8 mouse cellular contexts compared by ENCODE assay signal in the genomic region with DNA sequence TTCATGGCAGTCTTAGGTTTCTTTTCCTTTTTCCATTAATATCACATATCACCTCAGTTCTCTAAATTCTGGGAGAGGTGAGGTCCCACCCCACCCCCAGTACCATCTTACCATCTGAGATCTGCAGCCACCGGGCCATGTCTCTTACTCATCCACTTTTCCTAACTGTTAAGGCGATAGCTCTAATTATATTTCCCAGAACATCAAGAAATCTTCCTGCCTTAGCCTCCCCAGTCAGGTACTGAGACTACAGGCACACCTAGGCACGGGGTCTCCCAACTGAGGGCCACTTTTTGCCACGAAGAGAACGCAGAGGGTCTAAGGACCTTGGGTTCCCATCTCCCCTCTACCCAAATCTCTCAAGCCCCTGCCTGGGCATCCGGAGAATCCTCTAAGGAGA. TPM values are rescaled to one million over a fixed set of nuclear protein-coding genes. Genes with fewer than 3 reads are reported as not detected.
A peak's percentile ranks its signal among the peaks of the same experiment; 100 is the strongest.
DNase-seq lines count a peak whose midpoint lies in the region; ATAC-seq lines count a peak whose summit lies in the region.

No protein-coding gene starts in this region.

- H3K4me3 ChIP-seq in heart, embryonic 15.5 days = peak overlapping the region; percentile 46
- peak overlapping the region; percentile 22; the same call in 1 of the 2 replicates for H3K4me3 ChIP-seq in embryonic facial prominence, embryonic 11.5 days (ENCODE audit: low read depth, low read length)
- H3K4me3 ChIP-seq in intestine, embryonic 14.5 days (ENCODE audit: low read depth, low read length) = no peak overlapping the region
- peak overlapping the region; percentile 40; the same call in 1 of the 2 replicates for H3K4me3 ChIP-seq in midbrain, embryonic 12.5 days

- peaks cover 28% of the 10 kb centered on the region for H3K4me1 ChIP-seq in heart, embryonic 15.5 days (replicated peaks)
- no peaks in the 10 kb centered on the region for H3K4me1 ChIP-seq in embryonic facial prominence, embryonic 11.5 days (ENCODE audit: control insufficient read depth, insufficient read depth, low read length)
- H3K4me1 ChIP-seq in intestine, embryonic 14.5 days (replicated peaks; ENCODE audit: control insufficient read depth, insufficient read depth, low read length) = 0 out of 2 replicates have a peak, but pooled peaks cover 6% of the 10 kb centered on the region
- H3K4me1 ChIP-seq in midbrain, embryonic 12.5 days = peaks cover 9% of the 10 kb centered on the region

- no peak overlapping the region; the same call in 1 of the 2 replicates for H3K9ac ChIP-seq in heart, embryonic 15.5 days
- H3K9ac ChIP-seq in embryonic facial prominence, embryonic 11.5 days (replicated peaks; ENCODE audit: low read length) = no peak overlapping the region
- H3K9ac ChIP-seq in intestine, embryonic 14.5 days (ENCODE audit: low read length) = no peak overlapping the region
- peak overlapping the region; percentile 46 for H3K9ac ChIP-seq in midbrain, embryonic 12.5 days (replicated peaks)

- H3K27ac ChIP-seq in heart, embryonic 15.5 days = no peak overlapping the region
- H3K27ac ChIP-seq in embryonic facial prominence, embryonic 11.5 days (replicated peaks; ENCODE audit: low read depth, low read length) = no peak overlapping the region
- H3K27ac ChIP-seq in intestine, embryonic 14.5 days (ENCODE audit: low read depth) = no peak overlapping the region
- H3K27ac ChIP-seq in midbrain, embryonic 12.5 days (replicated peaks) = no peak overlapping the region

- no peak for ATAC-seq in heart, embryonic 15.5 days (replicated peaks; ENCODE audit: insufficient number of reproducible peaks, insufficient read depth, low FRiP score, low read depth)
- no peak for ATAC-seq in embryonic facial prominence, embryonic 11.5 days (replicated peaks; ENCODE audit: insufficient number of reproducible peaks, low FRiP score, low TSS enrichment, low read depth)
- ATAC-seq in intestine, embryonic 14.5 days (replicated peaks; ENCODE audit: low FRiP score, low TSS enrichment, low read depth) = no peak
- ATAC-seq in midbrain, embryonic 12.5 days (ENCODE audit: low FRiP score, low read depth) = 0 out of 2 replicates have a peak, but pooled peaks have one; percentile 1

- no peaks in the 10 kb centered on the region for H3K36me3 ChIP-seq in heart, embryonic 15.5 days
- H3K36me3 ChIP-seq in embryonic facial prominence, embryonic 11.5 days (replicated peaks; ENCODE audit: control insufficient read depth, insufficient read depth, low read depth, low read length) = no peaks in the 10 kb centered on the region
- H3K36me3 ChIP-seq in intestine, embryonic 14.5 days (ENCODE audit: control insufficient read depth, insufficient read depth, low read length) = no peaks in the 10 kb centered on the region
- 0 out of 2 replicates have a peak, but pooled peaks cover 3% of the 10 kb centered on the region for H3K36me3 ChIP-seq in midbrain, embryonic 12.5 days

- H3K4me2 ChIP-seq in heart, embryonic 15.5 days = peak overlapping the region; percentile 89
- H3K4me2 ChIP-seq in embryonic facial prominence, embryonic 11.5 days (ENCODE audit: low read depth, low read length) = peak overlapping the region; percentile 69; the same call in 1 of the 2 replicates
- H3K4me2 ChIP-seq in intestine, embryonic 14.5 days (ENCODE audit: low read length) = peak overlapping the region; percentile 51
- H3K4me2 ChIP-seq in midbrain, embryonic 12.5 days (replicated peaks) = peak overlapping the region; percentile 75; the same call in 1 of the 2 replicates

- no peaks in the 10 kb centered on the region for H3K9me3 ChIP-seq in heart, embryonic 15.5 days (replicated peaks)
- no peaks in the 10 kb centered on the region for H3K9me3 ChIP-seq in embryonic facial prominence, embryonic 11.5 days (replicated peaks; ENCODE audit: control insufficient read depth, low read length)
- H3K9me3 ChIP-seq in intestine, embryonic 14.5 days (ENCODE audit: control insufficient read depth, low read length) = no peaks in the 10 kb centered on the region
- no peaks in the 10 kb centered on the region for H3K9me3 ChIP-seq in midbrain, embryonic 12.5 days

- 70% methylated on average over 6 of the region's 6 CpGs for WGBS in heart, embryonic 15.5 days
- WGBS in embryonic facial prominence, embryonic 11.5 days = 73% methylated on average over 6 of the region's 6 CpGs
- WGBS in intestine, embryonic 14.5 days = 69% methylated on average over 6 of the region's 6 CpGs
- WGBS in midbrain, embryonic 12.5 days = 80% methylated on average over 6 of the region's 6 CpGs

- no peak for DNase-seq in heart, postnatal 25 days (ENCODE audit: low spot score)
- DNase-seq in embryonic facial prominence, embryonic 11.5 days (ENCODE audit: low spot score) = no peak
- DNase-seq in intestine, embryonic 14.5 days (ENCODE audit: low spot score) = no peak
- no peak for DNase-seq in gastrocnemius, postnatal 36 days
- no peak for DNase-seq in right cerebral cortex, postnatal 36 days (ENCODE audit: low spot score in 2 of 2)
- DNase-seq in natural killer cell, adult 2 months (ENCODE audit: low spot score in 2 of 2) = no peak

- intact Hi-C loops in heart, postnatal 25 days (cut with DNase I) = no loop called here
- intact Hi-C loops in gastrocnemius, postnatal 36 days (cut with DNase I) = loop anchor here (5.0 kb wide), 1 partner anchor 39 kb away; no protein-coding TSS in a partner anchor

- H3K27me3 ChIP-seq in heart, embryonic 15.5 days = no peaks in the 10 kb centered on the region
- H3K27me3 ChIP-seq in embryonic facial prominence, embryonic 11.5 days (ENCODE audit: control insufficient read depth, insufficient read depth, low read length) = no peaks in the 10 kb centered on the region
- no peaks in the 10 kb centered on the region for H3K27me3 ChIP-seq in intestine, embryonic 14.5 days (replicated peaks; ENCODE audit: control insufficient read depth, insufficient read depth, low read length)
- peaks cover 10% of the 10 kb centered on the region for H3K27me3 ChIP-seq in midbrain, embryonic 12.5 days

RNA-seq across cellular contexts. Expression of a gene that starts 0.6 kb away (rescaled TPM):
- polyA plus RNA-seq in heart, embryonic 15.5 days (2015; fragmentation: Nextera tagmentation; extraction: Ambion mirVana) = 1.4 and 2.2 TPM in 2 replicates
- total RNA-seq in heart, postnatal 25 days (2021) = under 1 TPM; 0.64 to 0.73 TPM
- polyA plus RNA-seq in embryonic facial prominence, embryonic 11.5 days (2014; fragmentation: Nextera tagmentation; extraction: Ambion mirVana) = 4.2 and 5.0 TPM in 2 replicates
- polyA plus RNA-seq in intestine, embryonic 14.5 days (2014; fragmentation: Nextera tagmentation; extraction: Ambion mirVana) = 0.81 and 1.1 TPM in 2 replicates
- 2.1 and 2.6 TPM in 2 replicates for polyA plus RNA-seq in midbrain, embryonic 12.5 days (2016; fragmentation: Nextera tagmentation; extraction: Ambion mirVana)
- total RNA-seq in gastrocnemius, postnatal 36 days (2021) = under 1 TPM; 0.57 to 0.61 TPM

RNA-seq across cellular contexts. Expression of a gene that starts 30.4 kb away (rescaled TPM):
- 15.0 and 15.5 TPM in 2 replicates for polyA plus RNA-seq in heart, embryonic 15.5 days (2015; fragmentation: Nextera tagmentation; extraction: Ambion mirVana)
- 1 to 10 TPM; 8.4 to 8.5 TPM for total RNA-seq in heart, postnatal 25 days (2021)
- 15.8 and 16.5 TPM in 2 replicates for polyA plus RNA-seq in embryonic facial prominence, embryonic 11.5 days (2014; fragmentation: Nextera tagmentation; extraction: Ambion mirVana)
- polyA plus RNA-seq in intestine, embryonic 14.5 days (2014; fragmentation: Nextera tagmentation; extraction: Ambion mirVana) = 14.4 and 15.0 TPM in 2 replicates
- polyA plus RNA-seq in midbrain, embryonic 12.5 days (2016; fragmentation: Nextera tagmentation; extraction: Ambion mirVana) = 17.3 and 19.3 TPM in 2 replicates
- 1 to 10 TPM; 3.9 to 4.4 TPM for total RNA-seq in gastrocnemius, postnatal 36 days (2021)

RNA-seq across cellular contexts. Expression of a gene that starts 32.1 kb away (rescaled TPM):
- polyA plus RNA-seq in heart, embryonic 15.5 days (2015; fragmentation: Nextera tagmentation; extraction: Ambion mirVana) = 8.9 and 10.5 TPM in 2 replicates
- total RNA-seq in heart, postnatal 25 days (2021) = 1 to 10 TPM in 1 of 2 experiments, under 1 TPM in 1; 0.73 to 1.7 TPM
- polyA plus RNA-seq in embryonic facial prominence, embryonic 11.5 days (2014; fragmentation: Nextera tagmentation; extraction: Ambion mirVana) = 9.4 and 16.5 TPM in 2 replicates
- polyA plus RNA-seq in intestine, embryonic 14.5 days (2014; fragmentation: Nextera tagmentation; extraction: Ambion mirVana) = 11.2 and 14.5 TPM in 2 replicates
- polyA plus RNA-seq in midbrain, embryonic 12.5 days (2016; fragmentation: Nextera tagmentation; extraction: Ambion mirVana) = 8.4 and 13.7 TPM in 2 replicates
- 1 to 10 TPM; 1.0 to 1.2 TPM for total RNA-seq in gastrocnemius, postnatal 36 days (2021)

RNA-seq across cellular contexts. Expression of a gene that starts 34.0 kb away (rescaled TPM):
- 30.1 and 32.1 TPM in 2 replicates for polyA plus RNA-seq in heart, embryonic 15.5 days (2015; fragmentation: Nextera tagmentation; extraction: Ambion mirVana)
- total RNA-seq in heart, postnatal 25 days (2021) = 10 to 100 TPM; 66.1 to 71.8 TPM
- 24.7 and 25.0 TPM in 2 replicates for polyA plus RNA-seq in embryonic facial prominence, embryonic 11.5 days (2014; fragmentation: Nextera tagmentation; extraction: Ambion mirVana)
- polyA plus RNA-seq in intestine, embryonic 14.5 days (2014; fragmentation: Nextera tagmentation; extraction: Ambion mirVana) = 26.5 and 30.0 TPM in 2 replicates
- polyA plus RNA-seq in midbrain, embryonic 12.5 days (2016; fragmentation: Nextera tagmentation; extraction: Ambion mirVana) = 25.8 and 30.0 TPM in 2 replicates
- total RNA-seq in gastrocnemius, postnatal 36 days (2021) = 100 to 1,000 TPM in 1 of 2 experiments, 10 to 100 TPM in 1; 91.8 to 112 TPM

RNA-seq across cellular contexts. Expression of a gene that starts 43.6 kb away (rescaled TPM):
- polyA plus RNA-seq in heart, embryonic 15.5 days (2015; fragmentation: Nextera tagmentation; extraction: Ambion mirVana) = 6.0 and 6.9 TPM in 2 replicates
- 10 to 100 TPM; 16.4 TPM for total RNA-seq in heart, postnatal 25 days (2021)
- polyA plus RNA-seq in embryonic facial prominence, embryonic 11.5 days (2014; fragmentation: Nextera tagmentation; extraction: Ambion mirVana) = 16.6 and 19.9 TPM in 2 replicates
- polyA plus RNA-seq in intestine, embryonic 14.5 days (2014; fragmentation: Nextera tagmentation; extraction: Ambion mirVana) = 15.1 and 16.5 TPM in 2 replicates
- 24.8 and 26.7 TPM in 2 replicates for polyA plus RNA-seq in midbrain, embryonic 12.5 days (2016; fragmentation: Nextera tagmentation; extraction: Ambion mirVana)
- 10 to 100 TPM; 13.4 to 16.0 TPM for total RNA-seq in gastrocnemius, postnatal 36 days (2021)
